Mouse (Mus musculus) hindbrain, embryonic 10.5 days (tissue): ENCODE results near the gene 4931423N10Rik. TPM values are rescaled to one million over a fixed set of nuclear protein-coding genes. Genes with fewer than 3 reads are reported as not detected.
"Not testable (repeated sequence)": the region's sequence is repeated elsewhere in the genome, so short reads cannot be mapped to it uniquely, and the experiment has no call there.

Source experiments
- DNase-seq: peaks from one replicate; pipeline ENCODE4 v3.0.0-alpha.2; 2017; ENCODE audit warnings: low spot score
- H3K27ac ChIP-seq: fragments of 300-500 bp; sonication (generic); 2 replicates; pipeline ENCODE4 v1.5.1; 2016; ENCODE audit warnings: mild to moderate bottlenecking, moderate library complexity
- H3K27me3 ChIP-seq: fragments of 300-500 bp; sonication (generic); 2 replicates; pipeline ENCODE4 v1.6.1; 2016; ENCODE audit warnings: mild to moderate bottlenecking; ENCODE audit not compliant: poor library complexity, insufficient read depth, severe bottlenecking
- H3K36me3 ChIP-seq: fragments of 300-500 bp; sonication (generic); 2 replicates; pipeline ENCODE4 v1.6.1; 2016; ENCODE audit warnings: mild to moderate bottlenecking, moderate library complexity
- H3K4me1 ChIP-seq: fragments of 300-500 bp; sonication (generic); replicated peaks from 2 replicates; pipeline ENCODE4 v1.6.1; 2016; ENCODE audit warnings: mild to moderate bottlenecking
- H3K4me3 ChIP-seq: fragments of 300-500 bp; sonication (generic); 2 replicates; pipeline ENCODE4 v1.5.1; 2016; ENCODE audit warnings: mild to moderate bottlenecking, moderate library complexity
- H3K9me3 ChIP-seq: fragments of 300-500 bp; sonication (generic); 2 replicates; pipeline ENCODE4 v1.6.1; 2016; ENCODE audit warnings: mild to moderate bottlenecking, moderate library complexity
- WGBS: fragments of 180-500 bp; shearing (Covaris S2); methylation state at CpG from one replicate; pipeline ENCODE4 v1.1.7; 2016; 5-methylcytosine and 5-hydroxymethylcytosine counted together
- polyA plus RNA-seq: library from polyadenylated mRNA; unstranded; fragments of >200 nt; fragmentation: Nextera tagmentation; extraction: Ambion mirVana; gene quantifications from 2 replicates; pipeline ENCODE4 v1.2.1, GENCODE M21; 2016

Gene 4931423N10Rik
- not detected in 2 replicates for polyA plus RNA-seq

GRCm38 (mm10) chr2:23207070-23207526 is at the start of gene 4931423N10Rik:
Gene 4931423N10Rik, plus strand, starts transcription at chr2:23207476.
- no peaks in the 10 kb centered on the region for H3K27me3 ChIP-seq
- no peak for DNase-seq
- no peaks in the 10 kb centered on the region for H3K9me3 ChIP-seq
- H3K36me3 ChIP-seq, result no peaks in the 10 kb centered on the region
- H3K4me1 ChIP-seq, result peaks cover 5% of the 10 kb centered on the region
- 79% methylated on average over 15 of the region's 15 CpGs for WGBS
- H3K27ac ChIP-seq, result no peak within 1 kb of the TSS
- H3K4me3 ChIP-seq, result no peak within 1 kb of the TSS

GRCm38 (mm10) chr2:23172305-23172704 is 35.0 kb upstream of the 4931423N10Rik start:
- DNase-seq, result no peak
- Histone ChIP-seq H3K4me1 (no peaks in the 10 kb centered on the region), H3K27ac (no peak overlapping the region), H3K27me3 (no peaks in the 10 kb centered on the region), H3K9me3 (no peaks in the 10 kb centered on the region), H3K36me3 (peaks cover 97% of the 10 kb centered on the region), H3K4me3 (no peak overlapping the region)
- WGBS, result 90% methylated on average over 3 of the region's 3 CpGs

- no peak overlapping the region for H3K27ac ChIP-seq
- H3K4me1 ChIP-seq, result no peaks in the 10 kb centered on the region
- WGBS, result 90% methylated on average over 1 of the region's 1 CpGs
- peaks cover 95% of the 10 kb centered on the region for H3K36me3 ChIP-seq
- H3K27me3 ChIP-seq, result no peaks in the 10 kb centered on the region
- DNase-seq, result no peak
- no peaks in the 10 kb centered on the region for H3K9me3 ChIP-seq
- no peak overlapping the region for H3K4me3 ChIP-seq
Observed at GRCm38 (mm10) chr2:23194366-23194765, 12.9 kb upstream of the 4931423N10Rik start.

- Histone ChIP-seq H3K4me1 (peaks cover 5% of the 10 kb centered on the region), H3K4me3 (no peak overlapping the region), H3K9me3 (no peaks in the 10 kb centered on the region), H3K27ac (no peak overlapping the region), H3K27me3 (no peaks in the 10 kb centered on the region), H3K36me3 (peaks cover 47% of the 10 kb centered on the region)
- WGBS, result 90% methylated on average over 1 of the region's 1 CpGs
- DNase-seq, result no peak
Observed at GRCm38 (mm10) chr2:23201034-23201433, 6.2 kb upstream of the 4931423N10Rik start.

- Histone ChIP-seq H3K27ac (no peak overlapping the region), H3K36me3 (peaks cover 29% of the 10 kb centered on the region), H3K4me3 (no peak overlapping the region), H3K9me3 (no peaks in the 10 kb centered on the region), H3K27me3 (no peaks in the 10 kb centered on the region), H3K4me1 (peaks cover 5% of the 10 kb centered on the region)
- DNase-seq, result no peak
- WGBS, result 64% methylated on average over 15 of the region's 15 CpGs
Observed at GRCm38 (mm10) chr2:23202900-23203670, 4.2 kb upstream of the 4931423N10Rik start.

- no peak for DNase-seq
- Histone ChIP-seq H3K4me3 (no peak overlapping the region), H3K4me1 (no peaks in the 10 kb centered on the region), H3K27me3 (no peaks in the 10 kb centered on the region), H3K27ac (no peak overlapping the region), H3K9me3 (no peaks in the 10 kb centered on the region), H3K36me3 (no peaks in the 10 kb centered on the region)
- 85% methylated on average over 5 of the region's 5 CpGs for WGBS
Observed at GRCm38 (mm10) chr2:23213661-23214060, 6.4 kb downstream of the 4931423N10Rik start.

- Histone ChIP-seq H3K9me3 (no peaks in the 10 kb centered on the region), H3K27ac (no peak overlapping the region), H3K36me3 (no peaks in the 10 kb centered on the region), H3K27me3 (no peaks in the 10 kb centered on the region), H3K4me3 (no peak overlapping the region), H3K4me1 (no peaks in the 10 kb centered on the region)
- DNase-seq, result no peak
- WGBS, result 61% methylated on average over 6 of the region's 7 CpGs
Observed at GRCm38 (mm10) chr2:23225199-23225598, 17.9 kb downstream of the 4931423N10Rik start.

GRCm38 (mm10) chr2:23228463-23228862 is 21.2 kb downstream of the 4931423N10Rik start:
- H3K4me3 ChIP-seq, result no peak overlapping the region
- WGBS, result 73% methylated on average over 2 of the region's 2 CpGs
- H3K9me3 ChIP-seq, result no peaks in the 10 kb centered on the region
- H3K27ac ChIP-seq, result no peak overlapping the region
- H3K4me1 ChIP-seq, result no peaks in the 10 kb centered on the region
- no peaks in the 10 kb centered on the region for H3K27me3 ChIP-seq
- DNase-seq, result no peak
- H3K36me3 ChIP-seq, result no peaks in the 10 kb centered on the region

GRCm38 (mm10) chr2:23234065-23234773 is 26.9 kb downstream of the 4931423N10Rik start:
- WGBS, result under 1% methylated on average over 38 of the region's 50 CpGs

GRCm38 (mm10) chr2:23290991-23291390 is 83.7 kb downstream of the 4931423N10Rik start:
- H3K4me3 ChIP-seq, H3K4me1 ChIP-seq, H3K27me3 ChIP-seq, H3K36me3 ChIP-seq, DNase-seq, H3K27ac ChIP-seq: not testable (repeated sequence)
- H3K9me3 ChIP-seq, result 0 out of 2 replicates have a peak, but pooled peaks cover 13% of the 10 kb centered on the region
- WGBS, result 57% methylated on average over 19 of the region's 19 CpGs

More at GRCm38 (mm10) chr2:23234065-23234773, 26.9 kb downstream of the 4931423N10Rik start:
- Histone ChIP-seq H3K27ac (peak overlapping the region; percentile 76), H3K27me3 (peaks cover 7% of the 10 kb centered on the region; the same call in 1 of the 2 replicates), H3K4me3 (peak overlapping the region; percentile 59), H3K4me1 (no peaks in the 10 kb centered on the region), H3K9me3 (no peaks in the 10 kb centered on the region), H3K36me3 (no peaks in the 10 kb centered on the region)
- peak; percentile 69 for DNase-seq

GRCm38 (mm10) chr2:23314869-23315268 is 107.6 kb downstream of the 4931423N10Rik start:
- no peak for DNase-seq
- no peaks in the 10 kb centered on the region for H3K36me3 ChIP-seq
- H3K4me1 ChIP-seq, result no peaks in the 10 kb centered on the region
- no peak overlapping the region for H3K27ac ChIP-seq
- no peak overlapping the region for H3K4me3 ChIP-seq
- no peaks in the 10 kb centered on the region for H3K9me3 ChIP-seq
- WGBS, result 20% methylated on average over 1 of the region's 1 CpGs
- no peaks in the 10 kb centered on the region for H3K27me3 ChIP-seq
